Comparison of ENCODE assay signal across 8 mouse cellular contexts in the genomic region with DNA sequence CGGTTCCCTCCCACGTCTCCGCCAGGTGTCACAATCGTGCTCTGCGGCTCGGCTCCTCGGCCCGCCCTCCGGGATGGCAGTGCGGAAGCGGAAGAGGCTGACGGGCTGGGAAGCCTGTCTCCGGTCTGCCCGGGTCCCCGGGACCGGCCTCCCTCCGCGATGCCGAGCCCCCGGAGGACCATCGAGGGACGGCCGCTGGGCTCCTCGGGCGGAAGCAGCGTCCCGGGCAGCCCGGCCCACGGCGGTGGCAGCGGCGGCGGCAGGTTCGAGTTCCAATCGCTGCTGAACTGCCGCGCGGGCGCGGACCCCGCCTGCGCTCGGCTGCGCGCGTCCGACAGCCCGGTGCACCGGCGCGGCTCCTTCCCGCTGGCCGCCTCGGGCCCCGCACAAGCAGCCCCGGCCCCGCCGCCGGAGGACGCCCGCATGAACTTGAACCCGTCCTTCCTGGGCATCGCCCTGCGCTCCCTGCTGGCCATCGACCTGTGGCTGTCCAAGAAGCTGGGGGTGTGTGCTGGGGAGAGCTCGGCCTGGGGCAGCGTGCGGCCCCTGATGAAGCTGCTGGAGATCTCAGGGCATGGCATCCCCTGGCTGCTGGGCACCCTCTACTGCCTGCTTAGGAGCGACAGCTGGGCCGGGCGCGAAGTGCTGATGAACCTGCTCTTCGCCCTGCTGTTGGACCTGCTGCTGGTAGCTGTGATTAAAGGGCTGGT. TPM values are rescaled to one million over a fixed set of nuclear protein-coding genes. Genes with fewer than 3 reads are reported as not detected.
A peak's percentile ranks its signal among the peaks of the same experiment; 100 is the strongest.
DNase-seq lines count a peak whose midpoint lies in the region; ATAC-seq and TF ChIP-seq lines count a peak whose summit lies in the region.

A gene (plus strand): TSS at position 112 of the 710 bp plus-strand sequence.

- ATAC-seq in hindbrain, postnatal 0 days = peak; percentile 87

- no peaks in the 10 kb centered on the region for H3K27me3 ChIP-seq in hindbrain, postnatal 0 days (ENCODE audit: insufficient read depth, low read length)
- H3K27me3 ChIP-seq in megakaryocyte, embryonic 14.5 days (replicated peaks) = no peaks in the 10 kb centered on the region

- whole genome bisulfite sequencing in hindbrain, postnatal 0 days = under 1% methylated on average over 64 of the region's 73 CpGs

- no peaks in the 10 kb centered on the region for H3K9me3 ChIP-seq in hindbrain, postnatal 0 days (ENCODE audit: low read length)
- no peaks in the 10 kb centered on the region for H3K9me3 ChIP-seq in megakaryocyte, embryonic 14.5 days

- DNase-seq in ZHBTc4 (ENCODE audit: low read depth, low spot score) = peak; percentile 86
- peak; percentile 50 to 75 for DNase-seq in cerebellum, postnatal 4 days (ENCODE audit: low spot score in 2 of 2)
- DNase-seq in gastrocnemius, adult 8-10 months (ENCODE audit: low spot score in 2 of 2) = peak; percentile 39 to 60
- DNase-seq in hindbrain, postnatal 0 days (ENCODE audit: low spot score) = peak; percentile 88
- peak; percentile 55 to 74 for DNase-seq in left cerebral cortex, adult 9 months (ENCODE audit: low spot score in 2 of 2)
- peak; percentile 81 for DNase-seq in right cerebral cortex, adult 2 months (ENCODE audit: low spot score in 2 of 2)
- peak; percentile 30 for DNase-seq in urinary bladder, postnatal 10 days (ENCODE audit: low spot score)

- H3K4me3 ChIP-seq in hindbrain, postnatal 0 days (ENCODE audit: low read length) = peak within 1 kb of the TSS; percentile 86
- H3K4me3 ChIP-seq in megakaryocyte, embryonic 14.5 days (replicated peaks) = peak within 1 kb of the TSS; percentile 98

- peak within 1 kb of the TSS; percentile 90 for H3K27ac ChIP-seq in hindbrain, postnatal 0 days

- peak within 1 kb of the TSS; percentile 88 for H3K9ac ChIP-seq in hindbrain, postnatal 0 days (replicated peaks; ENCODE audit: low read length)

- H3K4me1 ChIP-seq in hindbrain, postnatal 0 days (ENCODE audit: insufficient read depth, low read length) = peaks cover 18% of the 10 kb centered on the region
- peaks cover 43% of the 10 kb centered on the region for H3K4me1 ChIP-seq in megakaryocyte, embryonic 14.5 days

- no peaks in the 10 kb centered on the region for H3K36me3 ChIP-seq in hindbrain, postnatal 0 days (ENCODE audit: insufficient read depth, low read length)
- peaks cover 17% of the 10 kb centered on the region for H3K36me3 ChIP-seq in megakaryocyte, embryonic 14.5 days (replicated peaks; ENCODE audit: low read length)

- peak; percentile 70 for TF ChIP-seq CTCF in hindbrain, postnatal 0 days (IDR thresholded peaks at IDR 0.05; ENCODE audit: low read depth)

- H3K4me2 ChIP-seq in hindbrain, postnatal 0 days (ENCODE audit: low read depth, low read length) = peak within 1 kb of the TSS; percentile 87

RNA-seq across cellular contexts. Expression of the gene that starts here (rescaled TPM):
- 1 to 10 TPM; 1.7 to 2.1 (median 1.8) TPM for total RNA-seq in gastrocnemius, adult 8-10 months (2022)
- 20.9 and 21.6 TPM in 2 replicates for total RNA-seq in hindbrain, postnatal 0 days (2014; rRNA removed)
- 13.8 and 14.2 TPM in 2 replicates for polyA plus RNA-seq in hindbrain, postnatal 0 days (2015; fragmentation: Nextera tagmentation; extraction: Ambion mirVana)
- polyA plus RNA-seq in megakaryocyte, embryonic 14.5 days (2012; ENCODE audit: insufficient read depth, low replicate concordance) = 5.6 and 7.0 TPM in 2 replicates

Comparison
In these comparisons a context has a peak if more than half of its experiments do, and no peak if none do; other contexts are left out.
1. Peak in every context shown above with its lines: DNase-seq, ATAC-seq, H3K4me3 ChIP-seq and H3K27ac ChIP-seq.
2. DNase-seq: peak in every context shown above with its lines; median percentile 88 in hindbrain, postnatal 0 days; 86 in ZHBTc4; 81 in right cerebral cortex, adult 2 months; 64 in left cerebral cortex, adult 9 months; 62 in cerebellum, postnatal 4 days; 50 in gastrocnemius, adult 8-10 months; 30 in urinary bladder, postnatal 10 days.